Mouse (Mus musculus): Measurements from ENCODE around the gene Cdcp2.
"Not testable (repeated sequence)": the region's sequence is repeated elsewhere in the genome, so short reads cannot be mapped to it uniquely, and the experiment has no call there.

The Cdcp2 gene

GRCm38 (mm10) chr4:107091696-107092095 lies 5.0 kb upstream of the Cdcp2 start:
- DNase-seq (ENCODE audit: low spot score), result no peak

- no peak for DNase-seq (ENCODE audit: low spot score)
These were observed 2.1 kb upstream of the Cdcp2 start for GRCm38 (mm10) chr4:107094484-107095187.

- no peak for DNase-seq (ENCODE audit: low spot score)
These were observed 648 bp upstream of the Cdcp2 start for GRCm38 (mm10) chr4:107096043-107096442.

DNA sequence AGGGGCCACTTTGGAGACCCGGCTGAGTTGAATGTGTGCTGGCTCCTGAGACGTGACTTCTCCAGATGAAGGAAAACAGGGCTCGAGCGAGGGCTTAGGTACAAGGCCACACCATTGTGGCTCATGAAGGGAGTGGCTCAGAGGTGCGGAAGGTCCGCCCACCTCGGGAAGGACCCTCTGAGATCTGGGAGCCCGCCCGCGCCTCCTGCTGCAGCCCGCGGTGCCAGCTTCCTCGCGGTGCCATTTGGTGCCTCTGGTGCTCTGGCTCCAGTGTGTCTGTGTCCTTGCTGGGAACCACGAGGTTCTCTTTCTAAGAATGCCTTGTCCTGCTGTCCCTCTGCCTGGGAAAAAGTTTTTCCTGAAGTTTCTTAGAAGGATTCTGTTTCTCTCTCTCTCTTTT lies 1.2 kb downstream of the Cdcp2 start:
- no peak for DNase-seq (ENCODE audit: low spot score)

GRCm38 (mm10) chr4:107098375-107098774 lies 1.7 kb downstream of the Cdcp2 start:
- DNase-seq (ENCODE audit: low spot score), result no peak

- DNase-seq (ENCODE audit: low spot score), result no peak
These were observed 2.3 kb downstream of the Cdcp2 start for GRCm38 (mm10) chr4:107098791-107099525.

DNA sequence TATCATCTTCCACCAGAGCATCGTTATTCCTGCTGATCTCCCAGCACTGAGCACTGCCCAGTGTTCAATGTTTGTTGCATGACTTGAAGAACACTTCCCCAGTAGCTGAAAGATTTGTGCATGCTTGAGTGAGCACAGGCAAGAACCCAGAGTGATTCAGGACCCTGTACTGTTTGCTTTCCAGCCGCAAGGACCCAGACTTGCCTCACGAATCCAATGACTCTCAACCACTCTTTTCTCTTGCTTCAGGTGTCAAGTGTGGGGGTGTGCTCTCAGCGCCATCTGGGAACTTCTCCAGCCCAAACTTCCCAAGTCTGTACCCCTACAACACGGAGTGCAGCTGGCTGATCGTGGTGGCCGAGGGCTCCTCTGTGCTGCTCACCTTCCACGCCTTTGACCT lies 5.5 kb downstream of the Cdcp2 start:
- no peak for DNase-seq (ENCODE audit: low spot score)

GRCm38 (mm10) chr4:107106777-107107176 lies 10.1 kb downstream of the Cdcp2 start:
- no peak for DNase-seq (ENCODE audit: low spot score)

GRCm38 (mm10) chr4:107108291-107108731 lies 11.6 kb downstream of the Cdcp2 start:
- no peak for DNase-seq (ENCODE audit: low spot score)

DNA sequence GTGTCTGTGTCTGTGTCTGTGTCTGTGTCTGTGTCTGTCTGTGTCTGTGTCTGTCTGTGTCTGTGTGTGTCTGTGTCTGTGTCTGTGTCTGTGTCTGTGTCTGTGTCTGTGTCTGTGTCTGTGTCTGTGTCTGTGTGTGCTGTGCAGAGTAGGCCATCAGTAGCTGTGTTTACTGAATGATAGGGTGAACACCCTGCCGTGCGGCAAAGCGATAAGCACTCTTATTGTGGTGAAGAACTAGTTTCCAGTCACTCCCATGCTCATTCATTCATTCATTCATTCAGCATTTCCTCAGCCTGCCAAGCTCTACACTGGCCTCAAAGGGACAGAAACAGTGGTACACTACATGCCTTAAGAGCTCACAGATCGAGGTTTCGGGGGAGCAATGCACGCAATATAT lies 12.5 kb downstream of the Cdcp2 start:
- not testable (repeated sequence) for DNase-seq (ENCODE audit: low spot score)

DNA sequence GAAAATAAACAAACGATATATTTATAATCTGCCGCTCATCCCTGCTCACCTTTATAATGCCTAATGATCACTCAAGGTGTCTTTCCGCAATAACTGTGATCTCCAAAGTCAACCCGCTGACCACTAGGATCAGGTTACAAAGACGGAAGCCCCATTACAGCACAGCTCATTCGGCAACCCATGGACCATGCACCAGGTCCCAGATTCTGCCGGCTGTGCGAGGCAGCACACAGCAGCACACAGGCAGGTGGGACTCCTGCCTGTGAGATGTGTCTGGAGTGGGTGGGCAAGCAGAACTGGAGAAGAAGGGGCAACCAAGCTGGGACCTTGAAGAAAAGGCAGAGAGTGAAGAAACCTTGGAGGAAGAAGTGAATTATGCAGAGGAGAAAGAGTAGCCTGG lies 17.6 kb downstream of the Cdcp2 start:
- no peak for DNase-seq (ENCODE audit: low spot score)

DNA sequence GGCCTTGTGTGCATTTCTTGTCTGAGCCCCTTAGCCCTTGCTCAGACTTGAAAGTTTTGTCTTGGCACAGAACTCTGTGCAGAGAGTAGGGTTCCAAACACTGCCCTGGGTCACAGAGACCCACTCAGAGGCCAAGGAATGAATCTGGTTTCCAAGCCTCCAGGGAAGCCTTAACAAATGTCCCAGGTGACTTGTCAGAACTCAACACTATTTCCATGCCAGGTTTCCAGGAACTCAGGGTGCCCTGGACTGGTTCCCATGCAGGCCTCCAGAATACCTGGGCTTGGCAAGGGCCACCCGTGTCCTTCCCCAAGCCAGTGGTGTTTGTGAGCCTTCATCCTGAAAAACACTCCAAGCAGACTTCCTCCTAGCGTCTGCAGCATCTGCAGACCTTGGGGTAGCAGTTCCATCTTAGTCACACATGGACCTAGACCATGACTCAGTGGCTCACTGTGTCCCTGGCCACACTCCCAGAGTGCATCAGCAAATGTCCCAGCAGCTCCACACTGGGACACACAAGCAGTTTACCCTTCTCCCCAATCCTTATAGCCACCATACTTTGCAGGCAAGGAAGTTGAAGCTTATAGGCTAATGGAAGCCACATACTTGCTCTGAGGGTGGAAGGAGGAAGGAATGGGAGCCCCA lies 21.2 kb downstream of the Cdcp2 start:
- no peak for DNase-seq (ENCODE audit: low spot score)

DNA sequence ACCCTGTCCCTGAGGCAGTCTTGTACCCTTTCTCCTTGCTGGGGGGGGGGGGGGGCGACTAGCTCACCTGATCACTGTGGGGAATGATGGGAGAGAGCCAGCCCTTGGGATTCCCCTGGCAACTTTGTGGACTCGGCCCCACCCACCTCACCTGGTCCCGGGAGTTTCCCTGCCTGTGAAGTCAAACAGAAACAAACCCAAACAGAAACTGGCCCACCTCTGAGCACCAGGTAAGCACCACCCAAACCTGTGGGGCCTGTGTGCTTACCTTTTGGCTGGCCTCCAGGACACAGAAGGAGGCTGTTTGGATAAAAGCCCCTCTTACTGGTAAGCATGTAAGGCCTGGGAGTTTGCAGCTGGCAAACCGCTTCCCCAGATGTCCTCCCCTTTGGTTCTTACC lies 22.4 kb downstream of the Cdcp2 start:
- peak; percentile 31 for DNase-seq (ENCODE audit: low spot score)

DNA sequence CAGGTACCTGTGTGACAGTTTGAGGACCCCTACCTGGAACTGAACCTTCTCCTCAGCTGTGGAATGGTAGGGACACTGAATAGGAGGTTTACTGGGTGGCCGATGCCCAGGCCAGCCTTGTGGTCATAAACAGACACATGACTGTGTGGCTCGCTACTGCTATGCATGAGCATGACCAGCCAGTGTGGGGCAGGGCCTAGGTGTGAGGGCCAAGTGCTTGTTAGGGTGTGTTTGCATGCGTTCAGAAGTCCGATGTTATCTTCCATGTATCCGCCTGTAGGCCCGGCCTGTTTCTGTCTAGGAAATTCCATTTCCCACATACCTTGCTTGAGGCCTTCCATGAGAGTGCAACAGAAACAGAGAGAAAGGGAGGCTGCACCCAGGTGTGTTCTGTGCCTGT lies 24.0 kb downstream of the Cdcp2 start:
- DNase-seq (ENCODE audit: low spot score), result no peak

GRCm38 (mm10) chr4:107121165-107121943 lies 24.7 kb downstream of the Cdcp2 start:
- DNase-seq (ENCODE audit: low spot score), result no peak

DNA sequence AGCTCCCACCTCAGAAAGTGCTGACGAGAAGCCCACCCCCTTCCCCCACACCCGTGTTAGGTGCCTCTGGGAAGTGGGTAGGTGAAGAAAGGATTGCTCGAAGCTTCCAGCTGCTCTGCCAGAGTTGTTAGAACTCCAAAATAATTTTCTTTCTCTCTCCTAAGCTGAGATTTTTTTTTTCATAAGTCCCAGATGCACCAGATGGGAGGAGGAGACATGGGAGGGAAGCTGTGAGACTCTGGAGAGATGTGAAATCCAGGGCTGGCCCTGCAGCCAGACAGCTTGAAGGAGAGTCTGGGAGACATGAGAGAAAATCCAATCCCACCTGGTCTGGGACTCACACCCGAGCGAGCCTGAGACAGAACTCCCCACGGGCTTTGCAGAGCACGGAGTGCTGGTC lies 27.7 kb downstream of the Cdcp2 start:
- DNase-seq (ENCODE audit: low spot score), result no peak

GRCm38 (mm10) chr4:107125101-107125500 lies 28.4 kb downstream of the Cdcp2 start:
- no peak for DNase-seq (ENCODE audit: low spot score)

- DNase-seq (ENCODE audit: low spot score), result no peak
These were observed 29.7 kb downstream of the Cdcp2 start for GRCm38 (mm10) chr4:107126389-107126788.

GRCm38 (mm10) chr4:107126891-107127524 lies 30.3 kb downstream of the Cdcp2 start:
- no peak for DNase-seq (ENCODE audit: low spot score)

GRCm38 (mm10) chr4:107127901-107128669 lies 31.4 kb downstream of the Cdcp2 start:
- DNase-seq (ENCODE audit: low spot score), result no peak

DNA sequence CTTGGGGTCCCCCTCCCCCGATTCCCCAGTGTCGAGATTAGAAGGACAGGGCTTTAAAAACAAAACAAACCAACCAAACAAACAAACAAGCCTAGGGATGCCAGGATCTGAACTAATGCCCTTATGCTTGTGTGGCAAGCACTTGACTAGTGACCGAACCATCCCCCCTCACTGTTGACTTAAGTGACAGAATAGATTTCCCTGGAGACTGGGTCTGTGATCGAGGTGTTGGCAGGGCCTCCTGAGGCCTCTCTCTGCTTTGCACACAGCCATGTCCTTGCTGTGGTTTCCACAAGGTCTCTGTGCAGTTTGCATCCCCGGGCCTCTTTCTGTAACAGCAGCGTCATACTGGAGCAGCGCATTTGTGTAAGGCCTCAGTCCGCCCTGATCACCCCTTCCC lies 32.7 kb downstream of the Cdcp2 start:
- DNase-seq (ENCODE audit: low spot score), result no peak

All from lung, postnatal 25 days (tissue).